Mouse (Mus musculus): Measurements from ENCODE around the gene Serp2. TPM values are rescaled to one million over a fixed set of nuclear protein-coding genes. Genes with fewer than 3 reads are reported as not detected.

The Serp2 gene
- total RNA-seq, 1 experiment from 2014 or later, result not detected

Other genes starting within 250 kb of the Serp2 start
- 317 and 343 TPM in 2 replicates for gene Tsc22d1, start 141.9 kb downstream of the Serp2 start, total RNA-seq (2017)

Measured in hematopoietic stem cell, adult 5-6 weeks (primary cell).